Mouse (Mus musculus) G1E (cell line): ENCODE results near the gene Olfr644. TPM values are rescaled to one million over a fixed set of nuclear protein-coding genes. Genes with fewer than 3 reads are reported as not detected.

Source experiments
- ATAC-seq: 2 replicates; pipeline ENCODE4 v1.8.0; 2016; ENCODE audit warnings: mild to moderate bottlenecking; ENCODE audit not compliant: insufficient number of reproducible peaks, poor library complexity, low FRiP score, severe bottlenecking; ENCODE audit errors: extremely low read depth
- DNase-seq: peaks from one replicate; pipeline ENCODE4 v3.0.0; 2012; ENCODE audit warnings: low spot score
- H3K27me3 ChIP-seq: 2 replicates; pipeline ENCODE4 v1.6.1; 2012; ENCODE audit warnings: mild to moderate bottlenecking, low read length, inconsistent platforms; ENCODE audit not compliant: insufficient read depth
- H3K36me3 ChIP-seq: replicated peaks from 2 replicates; pipeline ENCODE3; 2012; ENCODE audit warnings: mild to moderate bottlenecking, inconsistent platforms
- H3K4me1 ChIP-seq: 2 replicates; pipeline ENCODE4 v1.6.1; 2012; ENCODE audit warnings: low read depth, low read length, inconsistent platforms, mixed read lengths; ENCODE audit not compliant: insufficient read depth
- H3K4me3 ChIP-seq: 2 replicates; pipeline ENCODE4 v1.5.1; 2012; ENCODE audit warnings: low read depth, mild to moderate bottlenecking, inconsistent platforms, low read length, moderate library complexity, mixed read lengths
- H3K9me3 ChIP-seq: replicated peaks from 2 replicates; pipeline ENCODE4 v1.6.1; 2012; ENCODE audit warnings: inconsistent platforms
- CTCF ChIP-seq: IDR thresholded peaks from 2 replicates; pipeline ENCODE4 v1.5.1; 2012; ENCODE audit warnings: low read depth, low read length, inconsistent platforms, mixed read lengths
- GATA1 ChIP-seq: IDR thresholded peaks from 2 replicates; pipeline ENCODE4 v1.6.1; 2012; ENCODE audit warnings: borderline replicate concordance, low read length, inconsistent platforms, mixed read lengths
- GATA2 ChIP-seq: IDR thresholded peaks from 2 replicates; pipeline ENCODE4 v1.6.1; 2012; ENCODE audit warnings: low read depth, low read length, inconsistent platforms, borderline replicate concordance
- POLR2AphosphoS5 ChIP-seq: IDR thresholded peaks from 2 replicates; pipeline ENCODE4 v1.6.1; 2012; ENCODE audit warnings: low read depth, low read length, inconsistent platforms; ENCODE audit not compliant: insufficient replicate concordance
- TAL1 ChIP-seq: conservative IDR thresholded peaks from 2 replicates; pipeline ENCODE4 v1.6.1; 2012; ENCODE audit warnings: low read depth, low read length, inconsistent platforms, mixed read lengths
- polyA plus RNA-seq: library from polyadenylated mRNA; stranded (reverse); fragments of >175 nt; gene quantifications from 2 replicates; pipeline ENCODE4 v1.2.3, GENCODE M21; 2012
- total RNA-seq, 2 experiments: library from RNA; stranded (forward) in 1 of 2; stranded (reverse) in 1 of 2; fragments of 200-1000 nt in 1 of 2; fragments of >200 nt in 1 of 2; fragmentation: Nextera tagmentation in 1 of 2; gene quantifications; 2 replicates each; pipeline ENCODE4 v1.2.3; 2014 to 2017

Gene Olfr644
- total and polyA plus RNA-seq, 3 experiments = 0.76 TPM; not detected in 2

DNA sequence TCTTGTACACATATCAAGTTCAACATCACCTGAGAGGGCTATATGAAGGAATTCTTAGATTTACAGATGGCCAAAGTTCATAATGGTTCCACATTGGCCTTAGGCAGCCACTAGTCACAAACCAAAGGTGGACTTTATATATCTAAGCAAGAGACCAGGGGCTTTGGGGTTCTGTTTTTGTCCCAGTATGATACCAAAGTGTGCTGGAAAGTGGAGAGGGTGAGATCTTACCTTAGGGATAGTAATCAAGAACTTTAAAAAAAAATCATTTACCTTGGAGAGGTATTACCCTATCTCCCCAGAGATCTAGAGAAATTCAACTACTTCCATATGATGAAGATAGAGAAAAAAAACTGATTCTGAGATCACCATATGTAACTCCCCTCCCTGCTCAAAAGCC, 54.5 kb downstream of the Olfr644 start, which contains the start of gene Olfr639:
TSS of gene Olfr639 (minus strand) at position 101 of the 400 bp plus-strand sequence.
- no peak for DNase-seq

More for the DNA sequence above, 54.5 kb downstream of the Olfr644 start, which contains the start of gene Olfr639:
- H3K4me1 ChIP-seq = no peaks in the 10 kb centered on the region
- H3K36me3 ChIP-seq = no peaks in the 10 kb centered on the region
- no peaks in the 10 kb centered on the region for H3K27me3 ChIP-seq
- H3K9me3 ChIP-seq = no peaks in the 10 kb centered on the region
- no peak for TF ChIP-seq GATA1
- no peak for TF ChIP-seq POLR2AphosphoS5
- no peak for TF ChIP-seq GATA2
- no peak for TF ChIP-seq TAL1
- TF ChIP-seq CTCF = no peak
- H3K4me3 ChIP-seq = no peak within 1 kb of the TSS
- ATAC-seq = no peak

Other genes with a start within 250 kb of the Olfr644 start
Only the 20 nearest of the 30 such genes appear.
- gene Olfr631, start 143.0 kb downstream of the Olfr644 start, total RNA-seq (2014; fragmentation: Nextera tagmentation) = not detected in 2 replicates
- 0.33 TPM in 1 of 2 replicates, not detected in the other for gene Olfr631, start 143.0 kb downstream of the Olfr644 start, total RNA-seq (2017)
- gene Olfr631, start 143.0 kb downstream of the Olfr644 start, polyA plus RNA-seq = not detected in 2 replicates
- not detected in 2 replicates for gene Olfr632, start 137.5 kb downstream of the Olfr644 start, total RNA-seq (2014; fragmentation: Nextera tagmentation)
- gene Olfr632, start 137.5 kb downstream of the Olfr644 start, total RNA-seq (2017) = 0.16 TPM in 1 of 2 replicates, not detected in the other
- not detected in 2 replicates for gene Olfr632, start 137.5 kb downstream of the Olfr644 start, polyA plus RNA-seq
- not detected in 2 replicates for gene Olfr633, start 127.4 kb downstream of the Olfr644 start, total RNA-seq (2014; fragmentation: Nextera tagmentation)
- 0.11 and 0.35 TPM in 2 replicates for gene Olfr633, start 127.4 kb downstream of the Olfr644 start, total RNA-seq (2017)
- not detected in 2 replicates for gene Olfr633, start 127.4 kb downstream of the Olfr644 start, polyA plus RNA-seq
- gene Olfr635, start 100.7 kb downstream of the Olfr644 start, total RNA-seq (2014; fragmentation: Nextera tagmentation) = not detected in 2 replicates
- gene Olfr635, start 100.7 kb downstream of the Olfr644 start, total RNA-seq (2017) = 0.12 and 0.33 TPM in 2 replicates
- not detected in 2 replicates for gene Olfr635, start 100.7 kb downstream of the Olfr644 start, polyA plus RNA-seq
- gene Olfr638, start 73.1 kb downstream of the Olfr644 start, total RNA-seq (2014; fragmentation: Nextera tagmentation) = not detected in 2 replicates
- not detected in 2 replicates for gene Olfr638, start 73.1 kb downstream of the Olfr644 start, total RNA-seq (2017)
- not detected in 2 replicates for gene Olfr638, start 73.1 kb downstream of the Olfr644 start, polyA plus RNA-seq
- not detected in 2 replicates for gene Olfr639, start 54.6 kb downstream of the Olfr644 start, total RNA-seq (2014; fragmentation: Nextera tagmentation)
- gene Olfr639, start 54.6 kb downstream of the Olfr644 start, total RNA-seq (2017) = 0.17 and 0.22 TPM in 2 replicates
- gene Olfr639, start 54.6 kb downstream of the Olfr644 start, polyA plus RNA-seq = not detected in 2 replicates
- not detected in 2 replicates for gene Olfr640, start 46.3 kb downstream of the Olfr644 start, total RNA-seq (2014; fragmentation: Nextera tagmentation)
- gene Olfr640, start 46.3 kb downstream of the Olfr644 start, total RNA-seq (2017) = 0.11 and 0.17 TPM in 2 replicates
- gene Olfr640, start 46.3 kb downstream of the Olfr644 start, polyA plus RNA-seq = not detected in 2 replicates
- not detected in 2 replicates for gene Olfr641, start 36.4 kb downstream of the Olfr644 start, total RNA-seq (2014; fragmentation: Nextera tagmentation)
- gene Olfr641, start 36.4 kb downstream of the Olfr644 start, total RNA-seq (2017) = 0.12 TPM in 1 of 2 replicates, not detected in the other
- not detected in 2 replicates for gene Olfr641, start 36.4 kb downstream of the Olfr644 start, polyA plus RNA-seq
- gene Olfr642, start 19.2 kb downstream of the Olfr644 start, total RNA-seq (2014; fragmentation: Nextera tagmentation) = not detected in 2 replicates
- gene Olfr642, start 19.2 kb downstream of the Olfr644 start, total RNA-seq (2017) = 0.11 and 0.12 TPM in 2 replicates
- gene Olfr642, start 19.2 kb downstream of the Olfr644 start, polyA plus RNA-seq = not detected in 2 replicates
- gene 4930516K23Rik, start 10.4 kb downstream of the Olfr644 start, total RNA-seq (2014; fragmentation: Nextera tagmentation) = not detected in 2 replicates
- 0.05 and 0.23 TPM in 2 replicates for gene 4930516K23Rik, start 10.4 kb downstream of the Olfr644 start, total RNA-seq (2017)
- gene 4930516K23Rik, start 10.4 kb downstream of the Olfr644 start, polyA plus RNA-seq = not detected in 2 replicates
- gene Olfr645, start 13.6 kb upstream of the Olfr644 start, total RNA-seq (2014; fragmentation: Nextera tagmentation) = not detected in 2 replicates
- gene Olfr645, start 13.6 kb upstream of the Olfr644 start, total RNA-seq (2017) = 0.05 and 0.12 TPM in 2 replicates
- gene Olfr645, start 13.6 kb upstream of the Olfr644 start, polyA plus RNA-seq = not detected in 2 replicates
- gene Olfr646, start 33.0 kb upstream of the Olfr644 start, total RNA-seq (2014; fragmentation: Nextera tagmentation) = not detected in 2 replicates
- 0.06 and 0.33 TPM in 2 replicates for gene Olfr646, start 33.0 kb upstream of the Olfr644 start, total RNA-seq (2017)
- gene Olfr646, start 33.0 kb upstream of the Olfr644 start, polyA plus RNA-seq = not detected in 2 replicates
- gene Ubqln5, start 58.0 kb upstream of the Olfr644 start, total RNA-seq (2014; fragmentation: Nextera tagmentation) = not detected in 2 replicates
- not detected in 2 replicates for gene Ubqln5, start 58.0 kb upstream of the Olfr644 start, total RNA-seq (2017)
- gene Ubqln5, start 58.0 kb upstream of the Olfr644 start, polyA plus RNA-seq = not detected in 2 replicates
- not detected in 2 replicates for gene Olfr643, start 65.5 kb upstream of the Olfr644 start, total RNA-seq (2014; fragmentation: Nextera tagmentation)
- gene Olfr643, start 65.5 kb upstream of the Olfr644 start, total RNA-seq (2017) = not detected in 2 replicates
- gene Olfr643, start 65.5 kb upstream of the Olfr644 start, polyA plus RNA-seq = not detected in 2 replicates
- gene Ubqln3, start 71.4 kb upstream of the Olfr644 start, total RNA-seq (2014; fragmentation: Nextera tagmentation) = not detected in 2 replicates
- gene Ubqln3, start 71.4 kb upstream of the Olfr644 start, total RNA-seq (2017) = 0.22 TPM in 1 of 2 replicates, not detected in the other
- not detected in 2 replicates for gene Ubqln3, start 71.4 kb upstream of the Olfr644 start, polyA plus RNA-seq
- gene Ubqlnl, start 78.7 kb upstream of the Olfr644 start, total RNA-seq (2014; fragmentation: Nextera tagmentation) = not detected in 2 replicates
- gene Ubqlnl, start 78.7 kb upstream of the Olfr644 start, total RNA-seq (2017) = 0.06 TPM in 1 of 2 replicates, not detected in the other
- gene Ubqlnl, start 78.7 kb upstream of the Olfr644 start, polyA plus RNA-seq = not detected in 2 replicates
- gene Olfm5, start 93.0 kb upstream of the Olfr644 start, total RNA-seq (2014; fragmentation: Nextera tagmentation) = not detected in 2 replicates
- gene Olfm5, start 93.0 kb upstream of the Olfr644 start, total RNA-seq (2017) = 0.16 TPM in 1 of 2 replicates, not detected in the other
- gene Olfm5, start 93.0 kb upstream of the Olfr644 start, polyA plus RNA-seq = not detected in 2 replicates
- not detected in 2 replicates for gene Olfr648, start 111.5 kb upstream of the Olfr644 start, total RNA-seq (2014; fragmentation: Nextera tagmentation)
- gene Olfr648, start 111.5 kb upstream of the Olfr644 start, total RNA-seq (2017) = 0.22 and 0.23 TPM in 2 replicates
- gene Olfr648, start 111.5 kb upstream of the Olfr644 start, polyA plus RNA-seq = not detected in 2 replicates
- not detected in 2 replicates for gene Olfr649, start 124.1 kb upstream of the Olfr644 start, total RNA-seq (2014; fragmentation: Nextera tagmentation)
- 0.22 TPM in 1 of 2 replicates, not detected in the other for gene Olfr649, start 124.1 kb upstream of the Olfr644 start, total RNA-seq (2017)
- not detected in 2 replicates for gene Olfr649, start 124.1 kb upstream of the Olfr644 start, polyA plus RNA-seq
- gene Trim6, start 146.9 kb upstream of the Olfr644 start, total RNA-seq (2014; fragmentation: Nextera tagmentation) = 0.23 TPM in 1 of 2 replicates, not detected in the other
- 0.05 TPM in 1 of 2 replicates, not detected in the other for gene Trim6, start 146.9 kb upstream of the Olfr644 start, total RNA-seq (2017)
- gene Trim6, start 146.9 kb upstream of the Olfr644 start, polyA plus RNA-seq = not detected in 2 replicates